Mouse (Mus musculus) layer of hippocampus, postnatal 25 days (tissue): Measurements from ENCODE around the gene Phlda1. TPM values are rescaled to one million over a fixed set of nuclear protein-coding genes. Genes with fewer than 3 reads are reported as not detected.

Experiments
- DNase-seq, 2 experiments: peaks; one replicate each; pipeline ENCODE4 v3.0.0; 2022; ENCODE audit warnings: mixed read lengths in 2 of 2, low spot score in 1 of 2; ENCODE audit errors: extremely low spot score in 1 of 2
- total RNA-seq, 2 experiments: library from RNA; stranded (reverse); gene quantifications; 2 replicates each; pipeline ENCODE4 v1.2.3; 2021

The Phlda1 gene
- total RNA-seq, 2 experiments from 2014 or later: 19.6 to 22.3 TPM

DNA sequence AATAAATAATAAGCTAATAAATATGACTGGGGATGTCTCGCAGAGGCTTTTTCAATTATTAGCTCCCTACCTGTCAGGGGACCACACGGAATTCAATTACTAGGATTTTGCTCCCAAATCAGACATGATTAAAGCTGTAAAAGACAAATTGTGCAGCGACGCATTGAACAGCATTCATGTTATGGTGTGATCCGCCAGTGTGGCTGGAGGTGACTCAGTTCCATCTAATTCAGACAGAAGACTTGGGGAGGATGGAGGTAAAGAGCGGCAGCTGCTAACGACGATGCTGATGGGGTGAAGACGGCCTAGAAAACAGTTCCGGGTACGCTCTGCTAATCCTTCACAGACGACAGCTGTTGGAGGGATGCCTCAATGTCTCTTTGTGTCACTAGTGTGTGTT is 17.8 kb downstream of the Phlda1 start:
- DNase-seq: no peak

DNA sequence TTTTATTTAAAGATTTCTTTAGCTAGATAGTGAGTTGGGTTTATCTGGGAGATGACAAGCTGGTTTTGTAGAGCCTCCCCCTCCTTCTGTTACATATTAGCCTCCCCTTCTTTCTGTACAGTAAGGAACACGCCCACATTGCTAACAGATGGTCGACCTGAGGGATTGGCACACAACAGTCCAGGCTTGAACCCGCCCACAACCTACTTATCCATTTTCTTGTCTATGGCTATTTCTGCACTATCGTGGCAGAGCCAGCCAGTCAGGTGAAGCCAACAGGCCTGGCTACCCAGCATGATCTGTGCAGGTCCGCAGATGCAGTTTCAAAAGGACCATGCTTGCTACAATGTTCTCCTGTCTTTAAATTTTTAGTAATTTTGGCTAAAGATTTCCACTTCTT is 21.0 kb downstream of the Phlda1 start:
- no peak for DNase-seq

DNA sequence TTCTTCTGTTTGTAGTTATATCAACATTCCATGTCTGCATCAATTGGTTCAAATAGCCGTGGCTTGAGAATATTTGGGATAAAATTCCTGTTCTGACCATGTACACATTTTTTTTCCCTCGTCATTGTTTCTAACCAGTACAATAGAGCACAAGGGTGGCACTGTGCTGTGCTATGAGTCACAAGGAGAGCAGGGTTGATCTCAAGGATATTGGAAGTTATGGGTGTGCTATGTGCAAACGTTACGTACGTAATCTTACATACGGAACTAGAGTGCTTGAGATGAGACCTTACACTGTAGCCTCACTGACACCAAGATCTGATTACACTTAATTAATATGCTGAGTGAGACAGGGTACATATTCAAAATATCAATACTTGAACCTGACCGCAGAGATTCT is 21.5 kb downstream of the Phlda1 start:
- no peak for DNase-seq

DNA sequence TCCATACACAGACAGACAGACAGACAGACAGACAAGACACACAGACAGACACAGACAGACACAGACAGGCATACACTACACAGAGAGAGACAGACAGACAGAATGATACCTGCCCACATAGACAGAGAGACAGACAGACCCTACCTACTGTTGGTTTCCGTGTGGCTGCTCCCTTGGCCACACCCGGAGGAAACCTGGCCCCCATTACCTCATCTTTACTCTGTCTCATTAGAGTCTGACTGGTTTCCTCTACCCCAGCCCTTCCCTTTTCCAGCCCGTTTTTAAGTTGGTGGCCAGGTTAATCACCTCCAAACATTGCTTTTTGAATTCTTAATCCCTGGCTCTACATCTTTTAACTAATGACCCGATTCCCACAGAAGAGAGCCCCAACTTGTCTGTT is 22.2 kb downstream of the Phlda1 start:
- no peak for DNase-seq

DNA sequence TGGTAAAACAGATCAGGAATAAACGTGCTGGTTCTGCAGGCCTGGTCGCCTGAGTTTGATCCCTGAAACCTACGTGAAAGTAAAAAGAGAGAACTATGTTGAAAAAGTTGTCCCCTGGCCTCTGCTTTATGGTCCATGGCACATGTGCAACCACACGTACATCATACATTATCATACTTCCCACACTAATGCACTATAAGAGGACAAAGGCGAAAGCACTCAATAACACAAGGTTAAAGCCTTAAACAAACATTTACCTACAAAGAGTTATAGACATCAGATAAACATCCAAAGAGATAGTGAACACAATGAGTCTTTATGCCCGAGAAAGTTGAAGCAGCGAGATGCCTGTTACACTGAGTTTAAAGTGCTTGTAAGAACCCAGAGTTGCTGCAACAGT is 24.3 kb downstream of the Phlda1 start:
- no peak for DNase-seq

DNA sequence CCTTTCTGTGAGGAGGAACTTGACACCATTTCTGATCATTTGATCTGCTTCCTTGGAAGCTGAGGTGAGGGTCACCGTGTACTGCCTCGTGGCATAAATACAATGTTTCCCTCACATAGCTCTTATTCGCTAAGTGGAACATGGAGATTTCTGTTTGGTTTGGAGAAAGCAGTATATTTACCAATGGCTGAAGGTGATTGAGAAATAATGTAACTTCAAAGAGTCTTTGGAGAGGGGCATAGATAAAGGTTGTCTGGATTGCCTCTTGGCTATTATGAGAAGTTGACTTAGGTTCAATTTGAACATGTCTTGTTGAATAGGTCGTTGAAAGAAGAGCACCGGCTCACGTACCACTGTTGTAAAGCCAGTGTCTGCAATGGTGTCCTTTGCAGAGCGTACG is 28.6 kb downstream of the Phlda1 start:
- no peak for DNase-seq

DNA sequence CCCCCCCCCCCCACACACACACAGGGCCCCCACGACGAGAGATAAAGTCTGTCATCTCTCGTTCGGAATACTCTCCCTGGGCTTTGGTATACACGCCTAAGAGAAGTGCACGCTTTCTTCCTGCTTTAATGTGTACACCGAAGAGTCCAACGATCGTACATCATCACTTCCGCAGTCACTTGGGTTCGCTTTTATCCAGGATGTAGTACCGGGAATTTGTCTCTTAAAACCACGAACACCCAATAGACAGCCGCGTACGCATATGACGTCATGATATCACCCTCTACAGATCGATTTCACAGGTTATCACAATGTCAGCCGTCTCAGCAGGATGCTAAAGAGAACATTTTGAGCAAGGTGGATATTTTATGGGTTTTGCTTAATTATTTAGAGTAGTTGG is 31.3 kb downstream of the Phlda1 start:
- DNase-seq: no peak

DNA sequence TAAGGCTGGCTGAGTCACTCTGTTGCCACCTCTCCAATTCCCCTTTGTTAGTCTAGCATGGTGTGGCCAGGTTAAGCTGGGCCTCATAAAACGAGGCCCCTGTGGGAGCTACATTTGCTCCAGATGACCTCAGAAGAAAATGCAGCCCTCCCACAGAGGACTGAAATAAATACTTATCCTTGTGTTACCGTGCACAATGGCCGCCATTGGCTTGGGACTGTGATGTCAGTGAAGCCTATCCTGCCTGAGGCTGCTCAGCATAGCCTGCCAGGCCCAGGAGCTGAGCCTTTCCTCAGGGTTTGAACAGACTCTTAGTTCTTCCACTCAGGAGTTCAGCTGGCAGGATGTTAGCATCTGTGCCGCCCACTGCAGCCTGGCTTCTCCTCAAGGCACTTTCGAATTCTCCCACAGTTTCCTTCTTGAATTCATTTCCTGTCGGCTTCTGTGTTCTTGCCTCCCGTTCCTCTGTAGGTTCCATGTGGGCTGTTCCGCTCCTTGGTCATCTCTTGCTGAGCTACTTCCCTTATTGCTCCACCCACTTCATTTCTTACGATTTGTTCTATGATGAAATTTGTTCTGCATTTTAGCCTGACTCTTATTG is 33.7 kb downstream of the Phlda1 start:
- no peak for DNase-seq

DNA sequence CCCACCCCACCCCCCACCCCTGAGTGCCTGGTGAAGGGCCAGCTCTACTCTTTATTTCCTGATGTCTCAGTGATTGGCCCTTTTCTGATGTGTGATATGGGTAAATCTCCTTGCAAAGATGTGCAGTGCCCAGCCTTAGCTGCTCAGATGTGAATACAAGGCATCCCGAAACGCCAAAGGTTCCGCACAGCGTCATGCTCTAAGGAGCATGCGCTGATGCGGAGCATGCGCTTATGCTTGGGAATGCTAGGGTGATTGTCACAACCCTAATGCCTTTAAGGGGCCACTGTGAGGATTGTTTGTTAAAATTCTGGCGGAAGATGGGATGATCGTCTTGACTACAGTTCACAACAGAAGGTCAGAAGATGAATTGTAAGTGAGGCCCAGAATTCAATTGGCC is 34.6 kb downstream of the Phlda1 start:
- no peak for DNase-seq

DNA sequence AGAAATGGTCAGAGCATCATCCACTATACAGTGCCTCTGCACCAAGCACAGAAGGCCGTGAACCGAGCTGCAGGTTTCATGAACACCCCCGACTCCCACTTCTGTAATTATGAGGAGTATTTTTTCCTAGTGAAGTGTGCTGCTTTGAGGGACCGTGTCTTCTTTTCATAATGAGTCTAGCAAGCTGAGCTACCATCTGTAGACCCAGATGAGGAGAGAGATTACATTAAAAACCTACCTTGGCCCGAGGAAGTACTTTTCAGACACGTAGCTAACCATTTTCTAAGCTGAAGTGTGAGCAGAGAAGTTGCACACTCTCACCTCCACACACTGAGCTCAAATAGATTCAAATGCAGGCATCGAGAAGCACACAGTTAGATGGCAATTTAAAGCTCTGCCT is 37.0 kb downstream of the Phlda1 start:
- no peak for DNase-seq

DNA sequence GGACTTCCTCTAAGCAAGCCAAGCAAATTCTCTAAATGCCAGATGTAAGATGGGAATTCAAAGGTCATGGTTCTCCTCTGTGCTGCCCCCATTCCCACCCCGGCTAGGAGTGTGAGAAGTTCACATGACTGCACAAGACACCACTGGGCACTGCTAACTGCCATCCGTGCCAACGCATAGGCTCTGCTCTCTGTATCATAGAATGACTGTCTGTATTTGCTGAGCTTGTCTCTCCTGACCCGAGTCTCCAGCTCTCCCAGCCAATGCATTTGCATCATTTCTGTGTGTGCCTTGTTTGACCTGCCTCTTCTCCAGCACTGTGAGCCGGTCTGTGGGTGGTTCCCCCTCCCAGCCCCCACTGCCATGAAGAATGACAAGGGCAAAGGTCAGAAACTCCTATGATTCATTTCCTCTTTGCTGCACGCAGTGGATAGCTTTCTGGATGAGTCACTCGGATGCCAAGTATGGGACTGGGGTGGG is 37.7 kb downstream of the Phlda1 start:
- no peak for DNase-seq

DNA sequence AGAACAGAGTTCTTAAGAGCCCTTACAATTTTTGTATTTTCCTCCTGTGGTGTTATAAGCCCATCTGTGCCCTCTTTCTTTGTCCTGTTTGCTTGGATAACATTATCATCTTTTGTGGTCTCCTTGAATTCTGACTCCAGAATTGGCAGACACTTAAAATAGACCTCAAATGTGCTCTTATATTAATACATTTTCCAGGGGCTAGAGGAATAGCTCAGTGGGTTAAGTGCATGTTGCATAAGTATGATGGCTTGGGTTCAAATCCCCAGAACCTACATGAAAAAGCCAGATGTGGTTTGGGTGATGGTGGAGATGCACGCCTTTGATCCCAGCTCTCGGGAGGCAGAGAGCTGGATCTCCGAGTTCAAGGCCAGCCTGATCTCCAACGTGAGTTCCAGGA is 38.2 kb downstream of the Phlda1 start:
- no peak for DNase-seq

DNA sequence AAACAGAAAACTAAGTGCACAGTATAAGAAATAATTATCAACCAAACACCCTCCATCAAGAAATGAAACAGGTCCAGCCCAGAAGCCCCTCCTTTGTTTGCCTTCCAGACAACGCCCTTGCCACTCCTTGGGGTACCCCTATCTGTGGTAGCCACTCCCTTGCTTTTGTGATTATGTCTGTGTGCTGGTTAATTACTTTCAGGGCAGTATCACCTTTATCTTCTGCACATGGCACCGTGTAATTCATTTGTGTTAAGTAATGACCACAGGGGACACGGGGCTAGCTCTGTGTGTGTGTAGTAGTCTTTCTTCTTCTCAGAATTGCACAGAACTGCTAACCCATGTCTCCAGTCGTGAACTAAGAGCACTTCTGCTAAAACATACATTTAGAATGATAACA is 39.6 kb downstream of the Phlda1 start:
- DNase-seq: no peak

DNA sequence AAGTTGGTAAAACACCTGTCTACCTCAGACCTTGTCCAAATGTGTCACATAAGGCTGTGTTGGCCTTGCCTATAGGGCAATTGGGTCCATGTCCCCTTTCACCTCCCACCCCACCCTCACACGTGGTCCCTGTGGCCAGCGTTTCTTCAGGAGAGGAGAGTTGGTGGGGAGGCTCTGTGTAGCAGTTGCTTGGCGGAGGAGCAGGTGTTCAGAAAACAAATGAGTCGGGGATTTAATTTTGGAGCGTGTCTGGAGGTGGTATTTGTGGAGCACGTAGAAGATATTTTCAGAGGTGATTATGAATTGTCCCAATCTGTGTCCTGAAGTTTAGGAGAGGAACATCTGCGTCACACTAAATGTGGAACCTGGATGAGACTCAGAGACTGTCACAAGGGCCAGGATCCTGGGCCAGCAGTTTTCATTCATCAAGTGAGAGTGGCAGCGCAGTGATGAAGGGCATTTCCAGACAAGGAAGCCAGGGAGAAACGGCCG is 41.8 kb downstream of the Phlda1 start:
- no peak for DNase-seq

DNA sequence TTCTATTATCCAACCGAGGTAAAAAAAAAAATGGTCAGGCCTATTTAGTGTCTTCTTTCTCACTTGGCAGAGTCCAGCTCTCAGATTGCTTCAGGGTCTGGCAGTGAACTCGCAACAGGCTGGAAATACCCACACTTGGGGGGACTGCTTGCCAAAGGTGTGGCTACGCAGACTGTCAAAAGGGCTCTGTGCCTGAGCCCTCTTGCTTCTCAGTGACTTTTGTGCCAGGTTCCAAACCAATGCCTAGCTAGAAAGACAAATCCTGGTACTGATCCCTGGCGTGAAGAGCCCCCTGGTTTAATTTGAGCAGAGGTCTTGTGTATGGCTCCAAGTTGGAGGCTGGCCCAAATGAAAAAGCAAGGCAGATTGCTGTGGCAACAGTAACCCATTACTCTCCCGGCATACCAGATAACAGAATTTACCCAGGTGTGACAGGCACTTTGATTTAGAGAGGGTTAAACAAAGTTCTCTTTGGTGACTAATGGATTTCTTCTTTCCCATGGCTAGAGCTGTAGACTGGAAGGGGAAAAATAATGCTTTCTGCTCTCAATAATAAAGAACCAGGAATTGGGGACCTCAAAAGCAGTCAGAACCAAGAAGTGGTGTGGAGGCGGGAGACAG is 44.1 kb downstream of the Phlda1 start:
- DNase-seq: no peak

DNA sequence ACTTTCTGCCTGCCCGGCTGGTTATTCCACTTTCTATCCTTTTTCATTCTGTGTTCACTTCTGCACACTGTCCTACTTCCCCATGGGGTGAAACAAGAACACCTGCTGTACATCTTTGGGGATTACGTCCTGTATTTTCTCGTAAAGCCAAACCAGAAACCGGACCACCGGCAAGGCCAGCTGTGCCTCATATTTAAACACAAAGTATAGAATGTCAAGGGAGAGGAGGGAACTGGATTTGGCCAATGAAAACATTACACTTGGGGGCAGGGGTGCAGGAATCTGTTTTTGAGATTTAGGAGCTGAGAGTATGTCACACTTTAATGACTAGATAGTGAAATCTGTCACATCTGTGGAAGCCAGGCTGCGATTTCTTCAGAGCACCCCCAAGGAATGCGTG is 47.6 kb downstream of the Phlda1 start:
- no peak for DNase-seq

DNA sequence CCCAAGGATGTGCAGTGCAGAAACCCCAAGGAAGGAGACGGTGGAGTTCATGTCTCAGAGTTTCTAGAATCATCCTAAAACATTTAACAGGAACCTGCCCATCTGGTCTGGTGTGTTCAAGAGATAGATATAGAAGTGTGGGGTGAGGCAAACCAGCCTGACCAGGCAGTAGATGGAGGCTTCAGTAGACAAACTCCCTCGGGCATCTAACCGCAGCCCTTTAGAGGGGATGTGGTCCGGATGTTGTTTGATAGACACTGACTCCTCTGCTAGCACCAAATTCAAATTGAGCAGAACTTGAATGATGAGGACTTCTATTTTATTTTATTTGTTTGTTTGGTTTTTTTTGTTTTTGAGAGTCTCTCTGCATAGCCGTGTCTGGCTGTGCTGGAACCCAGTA is 48.6 kb downstream of the Phlda1 start:
- DNase-seq: no peak

DNA sequence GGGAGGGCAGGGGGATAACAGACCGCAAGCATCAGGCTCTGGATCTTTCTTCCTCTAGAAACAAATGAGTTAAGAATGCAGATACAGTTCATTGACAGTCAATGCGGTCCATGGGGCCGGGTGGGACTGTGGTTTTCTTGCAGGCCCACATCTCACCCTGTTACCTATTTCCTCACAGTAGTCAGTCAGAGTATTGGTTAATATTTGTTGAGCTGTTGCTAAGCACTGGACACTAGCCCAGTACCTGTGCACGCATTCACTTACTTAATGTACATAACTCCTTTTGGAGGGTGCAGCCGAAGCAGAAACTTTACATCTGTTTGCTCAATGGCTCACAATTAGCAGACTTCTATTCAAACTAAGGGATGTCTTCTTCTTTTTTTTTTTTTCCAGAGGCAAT is 52.1 kb downstream of the Phlda1 start:
- DNase-seq: no peak
